Mouse (Mus musculus): ENCODE measurements around the gene 4921504E06Rik. TPM values are rescaled to one million over a fixed set of nuclear protein-coding genes. Genes with fewer than 3 reads are reported as not detected.
A peak's percentile ranks its signal among the peaks of the same experiment; 100 is the strongest.

Gene 4921504E06Rik
- polyA plus RNA-seq, 1 experiment from 2014 or later = not detected

GRCm38 (mm10) chr2:19419686-19420345, 133.9 kb downstream of the 4921504E06Rik start:
- no peak overlapping the region for H3K9ac ChIP-seq
- ATAC-seq (ENCODE audit: low FRiP score) = no peak
- no peak overlapping the region for H3K4me3 ChIP-seq (replicated peaks; ENCODE audit: low read length)
- WGBS = 64% methylated on average over 1 of the region's 1 CpGs
- H3K9me3 ChIP-seq (ENCODE audit: control insufficient read depth, low read length) = no peaks in the 10 kb centered on the region
- no peak for DNase-seq (ENCODE audit: low spot score)
- no peak overlapping the region for H3K4me2 ChIP-seq (replicated peaks)
- H3K36me3 ChIP-seq (replicated peaks; ENCODE audit: control insufficient read depth, insufficient read depth) = no peaks in the 10 kb centered on the region
- H3K27ac ChIP-seq = no peak overlapping the region
- H3K27me3 ChIP-seq (ENCODE audit: control insufficient read depth, insufficient read depth, low read length) = peaks cover 37% of the 10 kb centered on the region
- no peaks in the 10 kb centered on the region for H3K4me1 ChIP-seq (replicated peaks; ENCODE audit: control insufficient read depth, insufficient read depth, low read length)

GRCm38 (mm10) chr2:19416066-19416465, 137.6 kb downstream of the 4921504E06Rik start:
- no peak for ATAC-seq (ENCODE audit: low FRiP score)
- no peak overlapping the region for H3K4me2 ChIP-seq (replicated peaks)
- no peaks in the 10 kb centered on the region for H3K9me3 ChIP-seq (ENCODE audit: control insufficient read depth, low read length)
- no peak overlapping the region for H3K9ac ChIP-seq
- no peak overlapping the region for H3K4me3 ChIP-seq (replicated peaks; ENCODE audit: low read length)
- no peaks in the 10 kb centered on the region for H3K36me3 ChIP-seq (replicated peaks; ENCODE audit: control insufficient read depth, insufficient read depth)
- no peak overlapping the region for H3K27ac ChIP-seq
- WGBS = 77% methylated on average over 6 of the region's 6 CpGs
- no peak for DNase-seq (ENCODE audit: low spot score)
- no peaks in the 10 kb centered on the region for H3K4me1 ChIP-seq (replicated peaks; ENCODE audit: control insufficient read depth, insufficient read depth, low read length)
- H3K27me3 ChIP-seq (ENCODE audit: control insufficient read depth, insufficient read depth, low read length) = 0 out of 2 replicates have a peak, but pooled peaks cover 7% of the 10 kb centered on the region

- Histone ChIP-seq H3K4me1 (replicated peaks; ENCODE audit: control insufficient read depth, insufficient read depth, low read length) (no peaks in the 10 kb centered on the region), H3K9me3 (ENCODE audit: control insufficient read depth, low read length) (no peaks in the 10 kb centered on the region), H3K4me2 (replicated peaks) (peak overlapping the region; percentile 62), H3K4me3 (replicated peaks; ENCODE audit: low read length) (peak overlapping the region; percentile 23), H3K9ac (peak overlapping the region; percentile 30; the same call in 1 of the 2 replicates), H3K36me3 (replicated peaks; ENCODE audit: control insufficient read depth, insufficient read depth) (no peaks in the 10 kb centered on the region), H3K27ac (no peak overlapping the region), H3K27me3 (ENCODE audit: control insufficient read depth, insufficient read depth, low read length) (0 out of 2 replicates have a peak, but pooled peaks cover 6% of the 10 kb centered on the region)
- ATAC-seq (ENCODE audit: low FRiP score) (peak; percentile 61; the same call in 1 of the 2 replicates), DNase-seq (ENCODE audit: low spot score) (peak; percentile 98)
- 3% methylated on average over 6 of the region's 6 CpGs for WGBS
Measured at GRCm38 (mm10) chr2:19415063-19415521, 138.6 kb downstream of the 4921504E06Rik start.

DNA sequence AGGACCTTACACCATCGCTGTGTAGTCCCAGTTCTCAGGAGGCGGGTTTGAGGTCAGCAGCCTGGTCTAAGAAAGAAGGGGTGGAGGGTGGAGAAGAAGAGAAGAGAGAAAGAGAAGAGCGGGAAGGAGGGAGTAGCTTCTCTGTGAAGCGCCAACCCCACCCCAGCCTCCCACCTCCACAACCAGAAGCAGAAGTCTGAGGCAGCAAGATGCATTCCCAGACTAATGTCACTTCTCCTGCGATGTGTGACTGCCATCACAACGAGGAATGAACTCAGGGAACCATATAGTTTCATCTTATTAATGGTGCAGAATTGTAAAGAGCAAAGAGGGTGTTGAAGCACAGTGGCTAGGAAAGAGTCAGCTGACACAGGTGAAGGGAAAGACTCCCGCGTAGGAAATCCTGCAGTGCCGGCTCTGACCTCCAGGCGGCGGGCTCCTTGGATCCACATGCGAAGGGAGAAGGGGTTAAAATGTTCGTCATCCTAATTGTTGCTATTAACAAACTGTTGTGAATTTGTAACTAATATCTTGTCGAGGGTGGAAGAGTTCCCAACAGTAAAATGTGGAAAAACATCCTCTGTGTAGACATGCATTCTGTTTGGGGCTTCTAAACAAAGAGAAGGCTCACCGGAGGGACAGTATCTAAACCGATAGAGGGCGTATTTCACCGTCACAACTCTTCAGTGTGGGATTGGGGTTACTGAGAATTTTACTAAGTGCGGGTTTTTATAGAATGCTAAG, 139.3 kb downstream of the 4921504E06Rik start:
- Histone ChIP-seq H3K4me2 (replicated peaks) (peak overlapping the region; percentile 62), H3K27me3 (ENCODE audit: control insufficient read depth, insufficient read depth, low read length) (0 out of 2 replicates have a peak, but pooled peaks cover 6% of the 10 kb centered on the region), H3K9ac (peak overlapping the region; percentile 30; the same call in 1 of the 2 replicates), H3K36me3 (replicated peaks; ENCODE audit: control insufficient read depth, insufficient read depth) (no peaks in the 10 kb centered on the region), H3K9me3 (ENCODE audit: control insufficient read depth, low read length) (no peaks in the 10 kb centered on the region), H3K4me3 (replicated peaks; ENCODE audit: low read length) (peak overlapping the region; percentile 23), H3K4me1 (replicated peaks; ENCODE audit: control insufficient read depth, insufficient read depth, low read length) (no peaks in the 10 kb centered on the region), H3K27ac (no peak overlapping the region)
- DNase-seq (ENCODE audit: low spot score) (peak; percentile 84), ATAC-seq (ENCODE audit: low FRiP score) (peak; percentile 67; the same call in 1 of the 2 replicates)
- 20% methylated on average over 19 of the region's 19 CpGs for WGBS

Other genes starting within 250 kb of the 4921504E06Rik start
- 9.7 and 9.8 TPM in 2 replicates for gene Msrb2, start 182.5 kb downstream of the 4921504E06Rik start, polyA plus RNA-seq (2014; fragmentation: Nextera tagmentation; extraction: Ambion mirVana)
- 0.51 and 0.77 TPM in 2 replicates for gene Ptf1a, start 108.3 kb downstream of the 4921504E06Rik start, polyA plus RNA-seq (2014; fragmentation: Nextera tagmentation; extraction: Ambion mirVana)
- gene Otud1, start 103.8 kb upstream of the 4921504E06Rik start, polyA plus RNA-seq (2014; fragmentation: Nextera tagmentation; extraction: Ambion mirVana) = 2.3 and 2.6 TPM in 2 replicates